Mouse (Mus musculus): Measurements from ENCODE around the gene Dysf.

The Dysf gene

DNA sequence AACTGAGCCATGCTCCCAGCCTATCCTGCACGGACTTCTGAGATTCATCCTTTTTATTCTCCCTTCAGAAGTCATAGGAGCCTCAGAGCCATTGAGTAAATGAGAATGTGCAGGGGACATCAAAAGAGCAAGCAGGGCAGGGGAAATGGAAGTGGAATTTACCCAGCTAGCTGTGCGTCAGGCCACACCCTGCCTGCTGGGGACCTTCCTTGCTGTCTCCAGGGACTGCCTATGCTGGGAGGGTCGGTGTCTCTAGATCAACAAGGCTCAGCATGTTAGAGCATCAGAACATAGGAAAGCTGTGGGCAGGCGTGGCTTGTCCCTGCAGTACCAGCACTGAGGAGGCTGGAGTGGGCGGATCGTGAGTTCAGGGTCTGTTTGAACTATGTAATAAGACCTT, 42.6 kb downstream of the Dysf start:
- DNase-seq (ENCODE audit: low spot score in 2 of 2) = no peak

DNA sequence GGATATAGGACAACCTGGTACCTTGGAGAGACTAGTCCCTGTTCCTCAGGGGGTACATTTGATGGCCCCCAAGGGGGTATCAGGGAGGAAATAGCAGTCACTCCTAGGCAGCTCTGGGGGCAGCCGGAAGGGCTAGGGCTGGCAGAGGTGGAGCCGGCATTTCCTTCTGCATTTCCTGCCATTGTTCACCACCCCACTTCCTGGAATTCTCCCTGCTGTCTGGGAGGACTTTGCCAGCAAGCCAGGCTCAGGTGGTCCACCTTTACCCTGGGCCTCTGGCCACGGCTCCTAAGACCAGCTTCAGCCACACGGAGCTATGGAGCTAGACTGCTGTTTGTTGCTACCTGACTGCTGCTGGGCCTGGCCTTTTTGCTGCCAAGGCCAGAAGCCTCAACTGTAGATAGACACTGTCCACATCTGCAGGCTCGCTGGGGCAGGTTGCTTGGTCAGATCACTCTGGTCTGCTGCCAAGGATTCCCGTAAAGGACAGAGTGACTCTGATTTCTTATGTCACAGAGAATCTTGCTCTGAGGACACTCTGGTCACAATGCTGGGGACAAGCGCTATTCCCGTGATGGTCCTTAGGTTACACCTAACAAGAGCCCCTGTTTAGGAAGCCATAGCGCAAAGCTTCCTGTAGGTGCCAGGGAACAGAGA, 45.6 kb downstream of the Dysf start:
- DNase-seq (ENCODE audit: low spot score in 2 of 2) = no peak

DNA sequence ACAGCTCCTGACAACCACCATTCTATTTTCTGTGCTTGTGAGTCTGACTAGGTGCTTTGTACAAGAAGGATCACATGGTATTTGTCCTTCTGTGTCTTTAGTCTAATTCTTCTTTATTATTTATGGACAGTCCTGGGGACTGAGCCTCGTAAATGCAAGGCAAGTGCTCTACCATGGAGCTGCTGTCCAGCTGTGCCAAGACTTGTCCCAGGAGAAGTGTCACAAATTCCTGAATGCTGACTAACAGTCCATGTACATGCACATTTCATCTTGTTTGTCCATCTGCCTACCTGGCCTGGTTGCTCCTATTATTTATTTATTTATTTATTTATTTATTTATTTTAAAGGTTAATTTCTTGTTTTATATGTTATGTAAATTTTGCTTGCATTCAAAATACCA, 47.2 kb downstream of the Dysf start:
- no peak for DNase-seq (ENCODE audit: low spot score in 2 of 2)

DNA sequence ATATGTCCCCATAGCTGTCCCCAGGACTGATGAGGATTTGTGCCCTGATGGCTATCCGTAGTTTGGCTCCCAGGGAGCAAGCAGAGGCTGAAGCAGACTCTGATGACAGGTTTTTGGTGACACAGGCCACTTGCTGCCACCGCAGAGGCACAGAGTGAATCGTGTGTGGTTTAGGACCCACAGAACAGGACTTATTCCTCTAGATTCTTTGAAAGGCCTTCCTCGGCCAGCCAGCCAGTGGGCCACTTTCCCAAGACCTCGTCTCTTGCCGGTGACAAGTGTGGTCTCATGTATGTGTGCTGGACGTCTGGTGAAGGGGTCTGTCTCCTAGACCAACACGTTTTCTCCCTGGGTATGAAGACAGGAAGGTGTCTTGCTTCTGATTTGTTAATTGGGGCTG, 48.8 kb downstream of the Dysf start:
- DNase-seq (ENCODE audit: low spot score in 2 of 2) = no peak

DNA sequence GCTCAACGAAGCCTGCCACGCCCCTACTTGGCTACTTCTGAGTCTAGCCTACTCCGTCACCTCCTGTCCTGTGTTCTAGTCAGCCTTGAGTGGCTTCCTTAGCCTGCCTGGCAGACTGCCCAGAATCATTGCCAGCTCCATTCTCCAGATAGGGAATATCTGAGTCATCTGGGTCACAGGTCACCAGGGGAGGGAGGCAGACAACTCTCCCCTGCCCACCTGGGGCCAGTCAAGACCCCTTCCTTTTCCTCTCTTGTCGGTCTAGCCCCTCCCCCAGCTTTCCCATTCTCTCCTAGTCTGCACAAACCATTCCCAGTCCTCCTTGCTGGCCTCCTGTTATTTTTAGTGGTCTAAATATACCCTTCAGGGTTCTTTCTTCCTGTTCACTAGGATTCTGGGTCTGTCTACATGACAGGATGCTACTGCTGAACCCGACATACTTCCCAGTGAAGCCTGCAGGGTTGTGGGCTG, 50.3 kb downstream of the Dysf start:
- DNase-seq (ENCODE audit: low spot score in 2 of 2) = no peak

DNA sequence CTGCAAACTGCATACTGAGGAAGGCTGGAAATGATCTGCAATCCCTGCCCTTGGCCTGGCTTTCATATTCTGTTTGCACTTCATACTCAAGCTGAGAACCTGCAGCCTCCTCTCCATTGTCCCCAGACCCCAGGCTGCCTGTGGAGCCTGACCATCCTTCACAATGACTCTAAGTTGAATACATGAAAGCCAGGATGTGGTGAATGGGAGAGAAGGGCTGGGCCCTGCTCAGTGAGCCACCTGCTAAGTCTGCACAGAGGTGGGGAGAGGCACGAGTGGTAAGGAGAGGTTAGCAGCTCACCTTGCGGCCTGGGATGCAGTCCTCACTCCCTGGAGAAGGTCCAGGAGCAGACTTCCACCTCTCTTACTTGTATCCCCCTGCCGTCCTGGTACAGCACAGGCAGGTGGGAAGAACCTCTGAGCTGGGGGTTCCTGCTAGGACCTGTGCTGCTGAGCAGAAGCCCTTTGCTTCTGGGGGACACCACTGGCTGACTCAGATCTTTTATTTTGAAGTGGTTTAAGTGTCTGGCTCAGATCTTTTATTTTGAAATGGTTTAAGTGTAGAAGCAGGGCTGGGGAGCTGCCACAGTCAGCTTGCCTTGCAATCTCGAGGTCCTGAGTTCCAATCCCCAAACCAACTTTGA, 51.5 kb downstream of the Dysf start:
- DNase-seq (ENCODE audit: low spot score in 2 of 2) = no peak

DNA sequence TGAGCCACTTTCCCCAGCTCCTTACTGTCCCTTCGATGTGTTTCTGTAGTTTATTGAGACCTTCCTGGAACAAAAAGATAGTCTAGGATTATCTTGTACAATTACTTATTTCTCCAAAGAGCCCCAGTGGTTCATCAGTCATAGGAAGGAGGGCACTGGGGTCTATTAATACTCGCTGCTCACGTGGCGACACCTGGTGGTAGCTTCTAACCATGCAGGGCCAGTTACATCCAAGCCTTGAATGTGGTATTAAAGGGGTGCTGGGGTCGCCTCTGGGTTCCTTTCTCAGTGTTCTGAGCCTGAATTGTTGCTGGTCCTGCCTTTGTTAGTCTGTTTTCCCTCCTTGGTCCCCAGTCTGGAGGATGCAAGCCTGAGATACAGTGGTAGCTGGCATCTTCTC, 52.9 kb downstream of the Dysf start:
- peak in 1 of 2 experiments; percentile 49 for DNase-seq (ENCODE audit: low spot score in 2 of 2)

DNA sequence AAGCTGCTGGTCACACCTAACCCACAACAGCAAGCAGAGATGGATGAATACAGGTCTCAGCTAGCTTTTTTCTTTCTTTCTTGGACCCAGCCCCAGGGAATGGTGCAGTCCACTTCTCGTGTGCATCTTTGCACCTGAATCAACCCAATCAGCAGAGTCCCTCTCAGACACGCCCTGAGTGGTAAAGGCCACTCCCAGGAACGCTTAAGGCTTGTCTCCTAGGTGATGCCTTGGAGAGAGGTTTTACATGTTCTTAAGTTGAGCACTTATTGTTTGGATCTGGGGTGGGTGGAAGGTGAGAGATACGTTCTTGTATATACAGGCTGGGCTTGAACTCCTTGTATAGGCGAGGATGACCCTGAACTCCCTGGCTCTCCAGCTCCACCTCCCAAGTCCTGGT, 54.2 kb downstream of the Dysf start:
- DNase-seq (ENCODE audit: low spot score in 2 of 2) = no peak

DNA sequence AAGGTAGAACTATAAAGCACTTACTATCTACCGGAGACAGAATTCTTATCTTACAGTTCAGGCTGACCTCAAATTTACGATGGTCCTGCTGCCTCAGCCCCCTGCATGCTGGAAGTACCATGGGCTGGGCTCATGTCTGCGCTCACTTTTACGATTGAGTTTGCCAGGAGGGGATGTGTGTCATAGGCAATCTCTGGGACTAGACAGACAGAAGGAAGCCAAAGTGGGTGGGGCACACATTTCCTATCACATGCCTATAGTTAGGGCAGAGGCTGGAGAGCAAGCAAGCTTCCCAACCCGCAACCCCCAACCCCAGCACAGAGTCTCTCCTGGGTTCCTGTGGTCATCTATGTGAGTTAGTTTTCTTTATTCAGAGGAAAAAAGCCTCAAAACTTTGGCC, 59.8 kb downstream of the Dysf start:
- no peak for DNase-seq (ENCODE audit: low spot score in 2 of 2)

DNA sequence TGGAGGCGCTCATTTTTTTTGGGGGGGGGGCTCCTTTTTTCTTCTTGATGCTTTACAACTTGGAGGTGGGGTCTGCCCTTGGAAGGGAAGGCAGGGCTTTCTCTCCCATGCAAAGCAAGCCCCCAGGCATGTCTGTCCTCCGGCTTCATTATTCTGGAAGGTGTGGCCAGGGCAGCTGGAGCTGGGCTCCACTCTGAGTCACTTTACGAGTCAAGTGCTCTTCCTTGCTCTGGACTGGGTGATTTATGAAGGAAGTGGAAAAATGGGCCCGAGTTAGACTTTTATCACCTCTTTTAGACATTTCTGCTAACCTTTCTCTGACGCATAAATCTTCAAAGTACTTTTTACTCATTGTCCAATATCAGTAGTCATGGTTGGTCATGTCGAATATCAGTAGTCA, 61.9 kb downstream of the Dysf start:
- DNase-seq (ENCODE audit: low spot score in 2 of 2) = no peak

DNA sequence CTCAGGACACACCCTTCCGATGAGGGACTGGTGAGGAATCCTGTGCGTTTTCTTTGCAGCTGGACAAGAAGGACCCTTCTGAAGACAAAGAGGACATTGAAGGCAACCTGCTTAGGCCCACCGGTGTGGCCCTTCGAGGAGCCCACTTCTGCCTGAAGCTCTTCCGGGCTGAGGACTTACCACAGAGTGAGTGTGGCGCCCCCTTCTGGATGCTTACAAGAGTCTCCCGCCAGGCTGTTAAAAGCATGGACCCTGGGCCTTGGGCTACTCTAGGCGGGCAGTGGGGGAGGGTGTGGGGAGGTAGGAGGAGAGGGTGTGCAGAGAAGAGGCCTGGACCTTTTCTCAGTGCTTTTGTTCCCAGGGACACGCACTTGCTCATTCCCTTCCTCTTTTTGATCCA, 64.2 kb downstream of the Dysf start:
- no peak for DNase-seq (ENCODE audit: low spot score in 2 of 2)

DNA sequence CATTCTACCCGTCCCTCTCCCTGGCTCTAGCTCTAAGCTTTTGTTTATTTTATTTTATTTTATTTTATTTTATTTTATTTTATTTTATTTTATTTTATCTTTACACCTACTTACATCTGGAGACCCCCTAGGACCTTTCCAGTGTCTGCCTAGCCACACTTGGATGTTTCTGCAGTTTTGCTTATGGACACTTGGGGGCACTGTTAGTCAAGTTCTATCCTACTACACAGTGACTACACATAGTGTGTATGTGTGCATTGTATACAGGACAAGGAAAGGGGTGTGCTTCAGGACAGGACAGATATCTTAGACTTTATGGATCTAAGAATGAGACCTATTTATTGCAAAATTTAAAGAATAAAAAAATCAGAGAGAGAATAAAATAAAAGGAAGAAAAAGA, 69.8 kb downstream of the Dysf start:
- DNase-seq (ENCODE audit: low spot score in 2 of 2) = no peak

DNA sequence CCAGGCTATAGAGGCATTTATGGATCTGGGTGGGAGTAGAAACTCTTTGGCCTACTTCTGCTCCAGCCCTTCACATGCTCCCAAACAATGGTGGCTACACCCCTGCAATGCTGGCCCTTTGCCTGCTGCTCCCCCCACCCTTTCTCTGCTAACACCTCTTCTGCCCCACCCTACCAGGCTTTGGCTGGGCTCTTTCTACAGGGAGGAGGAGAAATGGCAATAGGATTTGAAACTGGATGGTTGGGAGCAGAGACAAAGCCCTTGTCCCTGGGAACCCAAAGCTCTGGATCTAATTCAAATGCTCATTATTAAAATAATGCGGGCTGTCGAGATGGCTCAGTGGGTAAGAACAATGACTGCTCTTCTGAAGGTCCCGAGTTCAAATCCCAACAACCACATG, 72.2 kb downstream of the Dysf start:
- DNase-seq (ENCODE audit: low spot score in 2 of 2) = peak in 1 of 2 experiments; percentile 13

DNA sequence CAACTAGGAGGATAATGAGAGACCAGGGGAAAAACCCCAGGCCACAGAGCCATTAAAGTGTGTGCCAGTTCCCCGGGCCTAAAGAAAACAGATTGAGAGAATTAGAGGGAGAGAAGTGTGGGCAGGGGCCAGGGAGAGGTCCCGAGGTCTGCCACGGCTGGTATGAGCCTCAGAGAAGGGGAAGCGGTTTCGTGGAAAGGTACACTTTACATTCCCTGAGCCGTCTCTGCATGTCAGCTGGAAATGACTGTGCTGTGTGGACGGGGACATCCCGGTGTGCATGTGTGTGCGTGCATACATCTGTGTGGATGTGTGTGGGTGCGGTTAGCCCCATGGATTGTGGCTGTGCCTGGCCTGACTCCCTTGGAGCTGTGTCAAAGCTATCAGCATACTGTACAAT, 76.4 kb downstream of the Dysf start:
- DNase-seq (ENCODE audit: low spot score in 2 of 2) = no peak

DNA sequence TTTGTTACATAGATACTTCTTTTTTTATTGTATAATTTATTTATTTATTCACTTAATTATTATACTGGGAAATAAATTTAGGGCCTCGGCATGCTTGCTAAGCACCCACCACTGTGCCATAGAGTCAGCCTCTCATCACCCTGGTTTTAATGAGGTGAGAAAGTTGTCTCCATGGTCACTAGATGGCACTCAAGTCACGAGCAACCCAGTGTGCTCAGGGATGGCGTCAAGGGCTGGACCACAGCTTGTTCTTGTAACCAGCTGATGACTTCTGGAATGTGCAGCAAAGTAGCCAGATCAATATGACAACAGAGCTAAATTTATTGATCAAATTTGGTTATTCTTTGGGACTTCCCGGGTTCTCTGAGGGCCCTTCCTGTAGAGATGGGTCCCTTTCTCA, 85.1 kb downstream of the Dysf start:
- peak in 1 of 2 experiments; percentile 43 for DNase-seq (ENCODE audit: low spot score in 2 of 2)

DNA sequence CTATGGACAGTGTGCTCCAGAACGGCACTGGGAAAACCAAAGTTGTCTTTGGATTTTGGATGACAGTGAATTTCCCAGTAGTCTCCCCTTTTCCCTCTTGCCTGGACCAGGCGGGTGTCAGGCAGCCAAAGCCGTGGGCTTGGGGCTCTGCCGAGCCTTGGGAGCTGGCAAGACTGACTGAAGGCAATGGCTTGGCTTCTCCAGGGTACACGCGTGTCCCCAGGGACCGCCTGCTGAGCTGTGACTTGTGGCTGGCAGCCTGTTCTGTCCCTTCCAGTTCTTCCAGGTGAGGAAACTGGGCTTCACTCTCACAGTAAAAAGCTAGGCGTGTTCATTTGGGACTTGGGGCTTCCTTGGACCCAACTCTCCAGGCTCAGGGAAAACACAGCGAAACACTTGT, 86.1 kb downstream of the Dysf start:
- DNase-seq (ENCODE audit: low spot score in 2 of 2) = no peak

DNA sequence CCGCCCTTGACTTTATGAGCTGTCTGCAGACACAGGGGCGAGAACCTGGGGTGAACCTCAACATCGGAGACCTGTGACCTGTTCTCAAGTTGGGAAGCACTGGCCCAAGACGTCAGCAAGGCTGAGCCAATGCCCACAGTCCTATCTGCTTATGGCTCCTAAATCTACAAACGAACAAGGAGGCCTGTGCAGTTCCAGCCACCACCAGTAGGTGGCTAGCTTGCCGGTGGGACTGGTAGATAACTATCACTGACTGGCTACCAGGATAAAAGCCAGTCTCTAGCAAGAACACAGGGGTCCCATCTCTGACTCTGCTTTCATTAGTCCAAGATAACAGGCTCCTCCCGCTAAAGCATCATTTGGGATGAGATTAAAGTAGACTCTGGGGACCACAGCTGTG, 86.6 kb downstream of the Dysf start:
- DNase-seq (ENCODE audit: low spot score in 2 of 2) = peak; percentile 11 to 80

DNA sequence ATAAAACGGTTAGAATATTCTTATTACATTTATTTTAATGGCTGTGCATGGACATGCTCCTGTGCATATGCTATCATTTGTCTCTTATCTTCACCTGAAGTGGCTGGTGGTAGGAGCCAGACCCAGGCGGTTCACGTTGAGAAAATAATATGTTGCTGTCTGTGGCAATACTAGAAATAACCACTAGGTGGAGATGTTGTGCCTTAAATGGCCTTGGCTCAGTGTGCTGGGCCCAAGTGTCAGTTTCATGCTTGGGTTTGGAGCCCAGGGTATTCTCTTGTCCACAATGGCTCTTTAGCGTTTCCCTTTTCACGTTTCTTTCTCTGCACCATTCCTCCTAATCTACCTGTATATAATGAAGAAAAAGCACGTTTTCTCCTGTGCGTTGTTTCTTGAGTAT, 87.5 kb downstream of the Dysf start:
- DNase-seq (ENCODE audit: low spot score in 2 of 2) = peak; percentile 13 to 72

DNA sequence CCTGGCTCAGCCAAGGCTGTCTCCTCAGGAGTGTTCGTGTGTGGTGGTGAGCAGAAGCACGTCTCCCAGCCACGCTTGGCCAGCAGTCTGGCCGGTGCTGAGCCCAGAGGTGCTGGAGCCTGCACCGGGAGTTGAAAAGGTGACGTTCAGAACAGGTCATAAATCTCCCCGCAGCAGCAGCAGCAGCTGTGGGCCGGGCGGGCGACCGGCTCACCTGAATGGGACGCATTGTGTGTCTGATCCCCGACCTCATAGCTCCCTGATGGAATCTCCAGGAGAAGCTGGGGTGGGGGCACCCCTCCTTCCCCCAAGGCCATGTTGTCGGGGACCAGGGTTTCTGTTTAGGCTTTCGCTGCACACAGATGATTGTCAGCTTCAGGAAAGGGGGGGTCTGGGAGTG, 93.6 kb downstream of the Dysf start:
- no peak for DNase-seq (ENCODE audit: low spot score in 2 of 2)

DNA sequence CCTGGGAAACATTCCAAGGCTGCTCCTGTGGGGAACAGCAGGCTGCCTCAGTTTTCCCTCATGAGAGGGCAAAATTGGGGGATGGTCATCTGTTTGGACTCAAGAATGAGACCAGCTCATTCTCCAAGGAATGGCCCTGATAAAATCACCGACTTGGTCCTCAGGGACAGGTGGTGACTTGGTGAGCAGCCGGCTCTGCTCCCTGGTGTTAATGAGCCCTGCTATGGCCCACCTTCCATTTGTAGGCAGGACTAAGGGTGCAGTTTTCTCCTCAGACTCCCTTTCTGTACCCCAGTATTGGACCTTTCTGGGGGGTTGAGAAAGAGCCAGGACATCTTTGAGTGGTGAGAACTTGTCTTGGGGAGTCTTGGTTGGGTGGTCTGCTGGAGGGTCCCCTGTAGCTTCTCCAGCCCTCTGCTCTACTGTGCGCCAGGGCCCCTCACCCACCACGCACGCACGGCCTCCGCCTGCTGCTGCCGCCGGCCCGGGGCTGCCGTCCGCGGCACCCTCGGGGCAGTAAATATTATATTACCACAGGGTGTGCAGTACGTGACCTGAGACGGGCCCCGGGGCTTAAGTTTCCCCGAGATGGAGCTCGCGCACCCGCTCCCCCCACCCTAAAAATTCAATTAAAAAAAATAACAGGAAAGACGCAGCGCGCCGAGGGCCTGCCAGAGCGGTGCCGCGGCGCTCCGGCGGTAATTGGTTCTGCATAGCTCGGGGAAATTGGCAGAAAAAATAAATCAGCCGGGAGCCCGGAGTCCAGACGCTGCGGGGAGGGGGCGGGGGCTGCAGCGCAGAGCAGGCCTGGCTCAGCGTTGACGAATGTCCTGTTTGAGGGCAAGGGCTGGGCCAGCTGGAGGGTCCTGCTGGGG, 97.0 kb downstream of the Dysf start:
- DNase-seq (ENCODE audit: low spot score in 2 of 2) = peak in 1 of 2 experiments; percentile 25

DNA sequence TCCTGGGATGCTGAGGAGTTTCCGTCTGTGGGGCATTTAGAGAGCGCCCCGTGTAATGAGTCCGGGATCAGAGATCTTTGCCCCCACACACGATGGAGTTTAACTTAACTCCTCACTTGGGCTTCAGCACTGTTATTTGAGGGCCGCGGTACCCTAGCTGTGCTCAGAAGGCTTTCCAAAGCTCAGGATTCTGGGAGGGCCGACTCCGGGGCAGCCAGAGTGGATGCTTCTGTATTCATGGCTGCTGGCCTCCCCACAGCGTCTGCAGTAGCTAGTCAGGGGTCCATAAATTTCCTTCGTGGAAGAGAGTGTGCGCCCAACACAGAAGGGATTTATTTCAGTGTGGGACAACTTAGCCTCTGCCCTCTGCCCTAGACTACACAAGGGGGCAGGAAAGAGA, 97.7 kb downstream of the Dysf start:
- DNase-seq (ENCODE audit: low spot score in 2 of 2) = no peak

DNA sequence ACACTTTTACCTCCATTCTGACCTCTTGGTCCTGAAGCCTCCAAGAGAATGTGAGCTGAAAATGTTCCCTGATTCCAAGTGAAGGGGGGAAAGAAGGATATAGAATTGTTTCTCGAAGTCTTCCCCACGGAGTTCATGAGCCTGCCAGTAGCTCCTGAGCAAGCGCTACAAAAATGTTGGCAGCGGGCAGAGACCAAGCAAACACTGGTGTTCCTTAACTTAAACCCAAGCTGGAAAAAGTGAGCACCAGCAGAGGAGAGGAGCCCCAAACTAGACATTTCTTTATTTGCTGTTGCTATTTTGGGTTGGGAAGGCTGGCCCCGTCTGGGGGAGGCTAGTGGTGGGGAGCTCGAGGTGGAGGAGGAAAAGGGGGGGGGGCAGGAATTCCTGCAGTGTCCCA, 102.0 kb downstream of the Dysf start:
- DNase-seq (ENCODE audit: low spot score in 2 of 2) = no peak

DNA sequence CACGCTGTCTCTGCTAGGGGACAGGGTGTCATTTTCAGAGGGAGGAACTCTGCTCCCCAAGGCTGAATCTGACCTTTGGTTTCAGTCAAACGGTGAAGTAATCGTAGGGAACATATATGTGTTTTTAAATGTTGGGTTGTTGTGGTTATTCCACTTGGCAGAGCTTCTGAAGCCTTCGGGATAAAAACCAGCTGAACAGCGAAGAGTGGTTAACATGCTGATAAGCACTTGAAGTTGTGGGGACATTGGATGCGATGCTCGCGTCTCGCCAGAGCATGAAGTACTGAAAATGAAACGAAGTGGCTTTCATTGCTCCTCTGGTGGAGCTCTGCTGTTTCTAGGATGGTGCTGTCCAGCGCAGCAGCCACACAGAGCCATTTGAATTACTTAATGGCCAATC, 102.7 kb downstream of the Dysf start:
- DNase-seq (ENCODE audit: low spot score in 2 of 2) = no peak
